Mouse (Mus musculus) testis, adult 2 months (tissue): ENCODE measurements at regions not wholly inside any gene's neighbourhood (a gene's known extent, or its start where the extent isn't known, plus 50 kb on each side); places are given as distances from the start of the nearest gene placed in this dataset.

Experiments used
- H3K27ac ChIP-seq: fragments of 200-500 bp; 2 replicates; pipeline ENCODE4 v1.5.1; 2012; ENCODE audit warnings: low read depth, low read length; ENCODE audit not compliant: control insufficient read depth, insufficient read depth
- H3K27me3 ChIP-seq: fragments of 200-500 bp; 2 replicates; pipeline ENCODE4 v1.6.1; 2012; ENCODE audit warnings: mild to moderate bottlenecking, low read length, moderate library complexity; ENCODE audit not compliant: control insufficient read depth, insufficient read depth
- H3K36me3 ChIP-seq: fragments of 200-500 bp; 2 replicates; pipeline ENCODE4 v1.6.1; 2012; ENCODE audit warnings: mild to moderate bottlenecking, low read length; ENCODE audit not compliant: control insufficient read depth, insufficient read depth
- H3K4me1 ChIP-seq: fragments of 200-500 bp; 2 replicates; pipeline ENCODE4 v1.6.1; 2012; ENCODE audit warnings: low read length; ENCODE audit not compliant: control insufficient read depth, insufficient read depth
- H3K4me3 ChIP-seq: fragments of 200-500 bp; 2 replicates; pipeline ENCODE4 v1.5.1; 2012; ENCODE audit warnings: low read depth, mild to moderate bottlenecking, low read length, moderate library complexity, mixed read lengths; ENCODE audit not compliant: control insufficient read depth
- CTCF ChIP-seq: fragments of 200-500 bp; IDR thresholded peaks from 2 replicates; pipeline ENCODE4 v1.5.1; 2012; ENCODE audit warnings: low read depth, mild to moderate bottlenecking, inconsistent platforms, low read length, moderate library complexity; ENCODE audit not compliant: control insufficient read depth, insufficient read depth, insufficient replicate concordance
- POLR2A ChIP-seq: fragments of 200-500 bp; IDR thresholded peaks from 2 replicates; pipeline ENCODE4 v1.6.1; 2012; ENCODE audit warnings: low read depth, mild to moderate bottlenecking, inconsistent platforms, low read length, moderate library complexity; ENCODE audit not compliant: control insufficient read depth

DNA sequence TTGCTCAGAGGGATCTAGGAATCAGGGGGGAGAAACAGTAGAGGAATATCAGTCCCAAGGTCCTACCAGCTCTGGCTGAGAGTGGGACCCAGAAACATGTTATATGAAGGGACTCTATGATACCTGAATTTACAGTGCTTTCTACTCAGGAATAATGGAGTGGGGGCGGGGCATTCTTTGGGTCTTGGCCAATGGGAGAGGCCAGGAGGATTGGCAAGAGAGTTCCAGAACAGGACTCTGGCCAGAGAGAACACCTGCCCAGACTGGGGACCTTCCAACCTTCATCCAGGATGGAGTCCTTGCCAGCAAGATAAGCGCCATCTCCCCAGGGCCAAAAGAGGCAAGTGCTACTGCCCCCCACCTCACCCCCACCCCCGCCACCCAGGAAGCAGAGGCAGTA, 81.0 kb upstream of the Lhx5 start:
- Histone ChIP-seq H3K4me3 (no peak overlapping the region), H3K4me1 (no peaks in the 10 kb centered on the region), H3K27me3 (no peaks in the 10 kb centered on the region), H3K36me3 (no peaks in the 10 kb centered on the region), H3K27ac (no peak overlapping the region)
- no peak for TF ChIP-seq POLR2A
- no peak for TF ChIP-seq CTCF

DNA sequence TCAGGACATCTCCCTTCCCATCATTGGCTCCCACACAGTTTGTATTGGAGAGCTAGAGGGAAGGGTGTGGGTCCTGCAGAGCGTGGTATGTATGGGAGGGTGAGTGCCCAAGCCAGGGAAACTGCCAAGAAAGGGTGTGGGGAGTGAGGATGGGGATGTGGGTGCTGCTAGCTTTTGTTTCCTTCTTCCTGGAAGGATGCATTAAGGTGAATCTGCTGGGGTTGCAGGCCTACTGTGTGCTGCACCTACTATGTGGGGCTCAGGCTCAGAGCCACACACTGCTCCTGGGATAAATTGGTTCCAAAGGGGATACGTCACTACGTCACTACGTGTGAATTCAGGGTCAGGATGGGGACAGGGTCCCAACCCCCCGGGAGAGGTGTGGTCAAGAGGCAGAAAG, 79.7 kb upstream of the Lhx5 start:
- no peak for TF ChIP-seq CTCF
- TF ChIP-seq POLR2A = no peak

DNA sequence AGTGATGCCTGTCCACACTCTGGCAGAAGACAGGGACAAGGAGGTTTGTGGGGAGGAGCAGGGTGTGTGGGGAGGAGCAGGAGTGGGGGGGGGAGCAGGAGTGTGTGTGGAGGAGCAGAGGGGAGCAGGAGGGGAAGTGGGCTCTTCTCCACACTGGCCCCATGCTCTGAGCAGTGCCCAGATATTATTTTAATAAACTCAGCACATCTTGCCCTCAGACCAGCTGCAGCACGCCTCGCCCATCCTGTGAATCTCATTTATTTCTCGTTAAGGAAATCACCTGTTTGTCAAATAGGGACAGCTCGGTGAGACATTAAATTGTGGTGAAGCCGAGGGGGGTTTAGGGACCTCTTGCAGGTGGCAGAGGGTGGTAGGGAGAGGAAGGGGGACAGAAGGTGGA, 77.8 kb upstream of the Lhx5 start:
- no peak overlapping the region for H3K4me3 ChIP-seq
- H3K27me3 ChIP-seq = no peaks in the 10 kb centered on the region; the same call in 1 of the 2 replicates
- no peak overlapping the region for H3K27ac ChIP-seq
- H3K4me1 ChIP-seq = peaks cover 4% of the 10 kb centered on the region
- no peaks in the 10 kb centered on the region for H3K36me3 ChIP-seq
- no peak for TF ChIP-seq POLR2A
- TF ChIP-seq CTCF = no peak

More for the DNA sequence above, 79.7 kb upstream of the Lhx5 start:
- no peaks in the 10 kb centered on the region for H3K4me1 ChIP-seq
- no peaks in the 10 kb centered on the region for H3K27me3 ChIP-seq
- no peak overlapping the region for H3K4me3 ChIP-seq
- H3K27ac ChIP-seq = no peak overlapping the region
- no peaks in the 10 kb centered on the region for H3K36me3 ChIP-seq

- Histone ChIP-seq H3K36me3 (no peaks in the 10 kb centered on the region), H3K27me3 (no peaks in the 10 kb centered on the region; the same call in 1 of the 2 replicates), H3K27ac (no peak overlapping the region), H3K4me3 (no peak overlapping the region), H3K4me1 (peaks cover 4% of the 10 kb centered on the region)
- TF ChIP-seq CTCF = no peak
- no peak for TF ChIP-seq POLR2A
These were observed 74.5 kb upstream of the Lhx5 start for GRCm38 (mm10) chr5:120356950-120357349.

DNA sequence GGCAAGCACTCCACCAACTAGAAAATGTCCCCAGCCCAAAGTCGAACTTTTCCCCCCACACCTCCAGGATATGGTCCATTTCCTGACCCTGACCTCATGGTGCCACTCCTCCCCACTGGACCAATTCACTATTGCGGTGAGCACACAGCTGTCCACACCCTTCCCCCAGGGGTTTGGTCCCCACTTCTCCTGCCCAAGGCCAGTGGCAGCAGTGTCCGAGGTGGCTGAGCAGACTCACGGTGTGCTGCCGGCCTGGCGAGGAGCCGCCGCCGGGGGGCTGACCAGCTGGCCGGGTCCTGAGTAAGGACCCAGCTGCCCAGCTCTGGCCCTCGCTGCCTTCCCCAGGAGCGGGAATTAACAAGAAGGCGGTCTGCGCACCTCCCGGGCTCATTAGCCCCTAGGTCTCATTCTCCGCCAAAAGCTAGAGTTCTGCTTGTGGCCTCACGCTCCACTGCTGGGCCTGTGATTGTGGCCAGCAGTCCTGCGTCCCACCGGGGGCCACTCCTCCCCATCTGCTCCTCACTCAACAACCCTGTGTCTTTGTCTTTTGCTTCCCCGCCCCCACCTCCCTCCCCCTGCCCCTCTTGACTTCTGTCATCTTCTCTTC, 73.3 kb upstream of the Lhx5 start:
- no peak overlapping the region for H3K27ac ChIP-seq
- H3K36me3 ChIP-seq = no peaks in the 10 kb centered on the region
- H3K4me1 ChIP-seq = peaks cover 4% of the 10 kb centered on the region
- no peak overlapping the region for H3K4me3 ChIP-seq
- no peak for TF ChIP-seq CTCF
- H3K27me3 ChIP-seq = no peaks in the 10 kb centered on the region; the same call in 1 of the 2 replicates

DNA sequence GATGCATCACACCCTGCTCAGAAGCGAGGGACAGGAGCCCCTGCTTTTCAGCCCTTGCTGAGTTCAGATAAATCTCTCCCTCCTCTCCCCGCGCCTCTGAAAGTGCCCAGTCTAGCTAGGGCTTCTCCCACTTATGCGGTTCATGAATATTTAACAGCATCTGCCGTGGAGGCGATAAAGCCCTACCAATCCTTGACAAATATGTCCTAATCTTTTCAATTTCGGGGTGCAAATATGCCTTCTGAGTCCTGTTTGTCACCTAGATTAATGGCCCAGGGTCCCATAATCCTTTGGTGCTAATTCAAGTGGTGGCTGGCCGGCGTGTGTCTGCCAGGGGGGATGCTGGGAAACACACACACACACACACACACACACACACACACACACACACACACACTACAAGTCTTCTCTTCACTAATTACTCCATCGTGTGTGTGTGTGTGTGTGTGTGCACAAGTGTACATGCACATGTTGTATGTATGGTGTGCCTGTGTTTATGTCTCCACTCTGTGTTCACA, 65.5 kb upstream of the Lhx5 start:
- Histone ChIP-seq H3K4me3 (no peak overlapping the region), H3K27ac (no peak overlapping the region), H3K27me3 (no peaks in the 10 kb centered on the region), H3K36me3 (no peaks in the 10 kb centered on the region), H3K4me1 (no peaks in the 10 kb centered on the region)
- TF ChIP-seq CTCF (no peak), POLR2A (no peak)

DNA sequence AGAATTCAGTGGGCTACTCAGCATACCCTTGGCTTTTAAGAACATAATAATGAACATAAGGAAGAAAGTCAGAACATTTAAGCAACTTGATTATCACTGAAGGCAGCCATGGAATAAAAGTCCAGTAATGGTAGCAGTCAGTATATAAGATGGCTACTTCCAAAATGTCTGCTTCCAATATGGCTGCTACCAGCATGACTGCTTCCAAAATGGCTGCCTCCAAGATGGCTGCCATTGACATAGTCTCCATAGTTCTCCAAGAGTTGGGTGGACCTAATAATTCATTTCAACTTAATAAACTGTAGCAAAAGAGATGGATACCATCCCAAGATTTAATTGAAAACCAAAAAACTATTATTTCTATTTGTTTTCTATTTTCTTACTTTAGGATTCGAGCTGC, 62.7 kb upstream of the Lhx5 start:
- Histone ChIP-seq H3K4me1 (no peaks in the 10 kb centered on the region), H3K27me3 (no peaks in the 10 kb centered on the region), H3K27ac (no peak overlapping the region), H3K4me3 (no peak overlapping the region), H3K36me3 (no peaks in the 10 kb centered on the region)
- TF ChIP-seq CTCF (no peak), POLR2A (no peak)
